Mouse (Mus musculus) G1E (cell line): Measurements from ENCODE around the gene Txndc9. TPM values are rescaled to one million over a fixed set of nuclear protein-coding genes. Genes with fewer than 3 reads are reported as not detected.

Experiments
- ATAC-seq: 2 replicates; pipeline ENCODE4 v1.8.0; 2016; ENCODE audit warnings: mild to moderate bottlenecking; ENCODE audit not compliant: insufficient number of reproducible peaks, poor library complexity, low FRiP score, severe bottlenecking; ENCODE audit errors: extremely low read depth
- DNase-seq: peaks from one replicate; pipeline ENCODE4 v3.0.0; 2012; ENCODE audit warnings: low spot score
- H3K27me3 ChIP-seq: 2 replicates; pipeline ENCODE4 v1.6.1; 2012; ENCODE audit warnings: mild to moderate bottlenecking, low read length, inconsistent platforms; ENCODE audit not compliant: insufficient read depth
- H3K36me3 ChIP-seq: replicated peaks from 2 replicates; pipeline ENCODE3; 2012; ENCODE audit warnings: mild to moderate bottlenecking, inconsistent platforms
- H3K4me1 ChIP-seq: 2 replicates; pipeline ENCODE4 v1.6.1; 2012; ENCODE audit warnings: low read depth, low read length, inconsistent platforms, mixed read lengths; ENCODE audit not compliant: insufficient read depth
- H3K4me3 ChIP-seq: 2 replicates; pipeline ENCODE4 v1.5.1; 2012; ENCODE audit warnings: low read depth, mild to moderate bottlenecking, inconsistent platforms, low read length, moderate library complexity, mixed read lengths
- H3K9me3 ChIP-seq: replicated peaks from 2 replicates; pipeline ENCODE4 v1.6.1; 2012; ENCODE audit warnings: inconsistent platforms
- CTCF ChIP-seq: IDR thresholded peaks from 2 replicates; pipeline ENCODE4 v1.5.1; 2012; ENCODE audit warnings: low read depth, low read length, inconsistent platforms, mixed read lengths
- GATA1 ChIP-seq: IDR thresholded peaks from 2 replicates; pipeline ENCODE4 v1.6.1; 2012; ENCODE audit warnings: borderline replicate concordance, low read length, inconsistent platforms, mixed read lengths
- GATA2 ChIP-seq: IDR thresholded peaks from 2 replicates; pipeline ENCODE4 v1.6.1; 2012; ENCODE audit warnings: low read depth, low read length, inconsistent platforms, borderline replicate concordance
- POLR2AphosphoS5 ChIP-seq: IDR thresholded peaks from 2 replicates; pipeline ENCODE4 v1.6.1; 2012; ENCODE audit warnings: low read depth, low read length, inconsistent platforms; ENCODE audit not compliant: insufficient replicate concordance
- TAL1 ChIP-seq: conservative IDR thresholded peaks from 2 replicates; pipeline ENCODE4 v1.6.1; 2012; ENCODE audit warnings: low read depth, low read length, inconsistent platforms, mixed read lengths
- polyA plus RNA-seq: library from polyadenylated mRNA; stranded (reverse); fragments of >175 nt; gene quantifications from 2 replicates; pipeline ENCODE4 v1.2.3, GENCODE M21; 2012
- total RNA-seq, 2 experiments: library from RNA; stranded (forward) in 1 of 2; stranded (reverse) in 1 of 2; fragments of 200-1000 nt in 1 of 2; fragments of >200 nt in 1 of 2; fragmentation: Nextera tagmentation in 1 of 2; gene quantifications; 2 replicates each; pipeline ENCODE4 v1.2.3; 2014 to 2017

Txndc9 gene
- total and polyA plus RNA-seq, 3 experiments = 6.9 to 120 (median 107) TPM

- DNase-seq = no peak
- no peak for ATAC-seq
Measured at GRCm38 (mm10) chr1:37965571-37965970, 32.1 kb downstream of the Txndc9 start.

GRCm38 (mm10) chr1:37959486-37959885 is 38.2 kb downstream of the Txndc9 start:
- TF ChIP-seq CTCF = no peak
- TF ChIP-seq TAL1 = no peak
- no peak for TF ChIP-seq GATA2
- no peak for TF ChIP-seq GATA1
- no peak for TF ChIP-seq POLR2AphosphoS5
- Histone ChIP-seq H3K4me3 (no peak overlapping the region), H3K27me3 (peaks cover 20% of the 10 kb centered on the region), H3K36me3 (no peaks in the 10 kb centered on the region), H3K4me1 (no peaks in the 10 kb centered on the region), H3K9me3 (no peaks in the 10 kb centered on the region)
- DNase-seq (no peak), ATAC-seq (no peak)

More at GRCm38 (mm10) chr1:37965571-37965970, 32.1 kb downstream of the Txndc9 start:
- no peaks in the 10 kb centered on the region for H3K9me3 ChIP-seq
- H3K4me1 ChIP-seq = no peaks in the 10 kb centered on the region
- peaks cover 10% of the 10 kb centered on the region for H3K27me3 ChIP-seq
- H3K4me3 ChIP-seq = no peak overlapping the region
- H3K36me3 ChIP-seq = no peaks in the 10 kb centered on the region
- TF ChIP-seq GATA2 = no peak
- TF ChIP-seq GATA1 = no peak
- no peak for TF ChIP-seq POLR2AphosphoS5
- no peak for TF ChIP-seq TAL1
- no peak for TF ChIP-seq CTCF

GRCm38 (mm10) chr1:37958516-37958915 is 39.2 kb downstream of the Txndc9 start:
- DNase-seq = no peak
- Histone ChIP-seq H3K27me3 (peaks cover 23% of the 10 kb centered on the region), H3K4me1 (no peaks in the 10 kb centered on the region), H3K4me3 (no peak overlapping the region), H3K9me3 (no peaks in the 10 kb centered on the region), H3K36me3 (no peaks in the 10 kb centered on the region)
- no peak for ATAC-seq
- TF ChIP-seq TAL1 (no peak), CTCF (no peak), GATA2 (no peak), POLR2AphosphoS5 (no peak), GATA1 (no peak)

GRCm38 (mm10) chr1:37957659-37958058 is 40.0 kb downstream of the Txndc9 start, which contains the start of gene Lyg1:
TSS of gene Lyg1 (minus strand) at chr1:37957759.
- Histone ChIP-seq H3K36me3 (no peaks in the 10 kb centered on the region), H3K4me1 (no peaks in the 10 kb centered on the region), H3K9me3 (no peaks in the 10 kb centered on the region), H3K27me3 (peaks cover 23% of the 10 kb centered on the region), H3K4me3 (no peak within 1 kb of the TSS)
- no peak for TF ChIP-seq GATA1
- TF ChIP-seq GATA2 = no peak
- TF ChIP-seq CTCF = no peak
- TF ChIP-seq POLR2AphosphoS5 = no peak
- TF ChIP-seq TAL1 = no peak
- no peak for DNase-seq
- no peak for ATAC-seq

- Histone ChIP-seq H3K36me3 (no peaks in the 10 kb centered on the region), H3K4me3 (no peak overlapping the region), H3K27me3 (peaks cover 23% of the 10 kb centered on the region), H3K4me1 (no peaks in the 10 kb centered on the region), H3K9me3 (no peaks in the 10 kb centered on the region)
- ATAC-seq (no peak), DNase-seq (no peak)
- TF ChIP-seq POLR2AphosphoS5 (no peak), TAL1 (no peak), GATA2 (no peak)
Measured at GRCm38 (mm10) chr1:37956690-37957431, 40.8 kb downstream of the Txndc9 start.

GRCm38 (mm10) chr1:37955251-37955650 is 42.4 kb downstream of the Txndc9 start:
- DNase-seq (no peak), ATAC-seq (no peak)
- Histone ChIP-seq H3K4me3 (no peak overlapping the region), H3K36me3 (no peaks in the 10 kb centered on the region), H3K27me3 (peaks cover 28% of the 10 kb centered on the region), H3K9me3 (no peaks in the 10 kb centered on the region), H3K4me1 (no peaks in the 10 kb centered on the region)
- TF ChIP-seq GATA1 (no peak), CTCF (no peak), TAL1 (no peak), POLR2AphosphoS5 (no peak), GATA2 (no peak)
